Mouse (Mus musculus) testis, adult 2 months (tissue): Measurements from ENCODE around the gene Hand1. TPM values are rescaled to one million over a fixed set of nuclear protein-coding genes. Genes with fewer than 3 reads are reported as not detected.

Experiments
- H3K27ac ChIP-seq: fragments of 200-500 bp; 2 replicates; pipeline ENCODE4 v1.5.1; 2012; ENCODE audit warnings: low read depth, low read length; ENCODE audit not compliant: control insufficient read depth, insufficient read depth
- H3K27me3 ChIP-seq: fragments of 200-500 bp; 2 replicates; pipeline ENCODE4 v1.6.1; 2012; ENCODE audit warnings: mild to moderate bottlenecking, low read length, moderate library complexity; ENCODE audit not compliant: control insufficient read depth, insufficient read depth
- H3K36me3 ChIP-seq: fragments of 200-500 bp; 2 replicates; pipeline ENCODE4 v1.6.1; 2012; ENCODE audit warnings: mild to moderate bottlenecking, low read length; ENCODE audit not compliant: control insufficient read depth, insufficient read depth
- H3K4me1 ChIP-seq: fragments of 200-500 bp; 2 replicates; pipeline ENCODE4 v1.6.1; 2012; ENCODE audit warnings: low read length; ENCODE audit not compliant: control insufficient read depth, insufficient read depth
- H3K4me3 ChIP-seq: fragments of 200-500 bp; 2 replicates; pipeline ENCODE4 v1.5.1; 2012; ENCODE audit warnings: low read depth, mild to moderate bottlenecking, low read length, moderate library complexity, mixed read lengths; ENCODE audit not compliant: control insufficient read depth
- CTCF ChIP-seq: fragments of 200-500 bp; IDR thresholded peaks from 2 replicates; pipeline ENCODE4 v1.5.1; 2012; ENCODE audit warnings: low read depth, mild to moderate bottlenecking, inconsistent platforms, low read length, moderate library complexity; ENCODE audit not compliant: control insufficient read depth, insufficient read depth, insufficient replicate concordance
- POLR2A ChIP-seq: fragments of 200-500 bp; IDR thresholded peaks from 2 replicates; pipeline ENCODE4 v1.6.1; 2012; ENCODE audit warnings: low read depth, mild to moderate bottlenecking, inconsistent platforms, low read length, moderate library complexity; ENCODE audit not compliant: control insufficient read depth
- polyA plus RNA-seq: library from polyadenylated mRNA; depleted of rRNA; stranded (reverse); fragments of >200 nt; gene quantifications from 2 replicates; pipeline ENCODE4 v1.2.3, GENCODE M21; 2012

The Hand1 gene
- polyA plus RNA-seq, 1 experiment = 0.15 TPM

GRCm38 (mm10) chr11:57800266-57800951 is 32.2 kb downstream of the Hand1 start:
- H3K4me3 ChIP-seq = peak overlapping the region; percentile 74
- H3K4me1 ChIP-seq = peaks cover 14% of the 10 kb centered on the region
- no peak overlapping the region for H3K27ac ChIP-seq
- TF ChIP-seq CTCF (no peak), POLR2A (no peak)
- H3K27me3 ChIP-seq = no peaks in the 10 kb centered on the region
- no peaks in the 10 kb centered on the region for H3K36me3 ChIP-seq

GRCm38 (mm10) chr11:57799456-57799855 is 33.2 kb downstream of the Hand1 start:
- Histone ChIP-seq H3K27me3 (no peaks in the 10 kb centered on the region), H3K4me3 (no peak overlapping the region), H3K4me1 (peaks cover 14% of the 10 kb centered on the region), H3K27ac (no peak overlapping the region), H3K36me3 (no peaks in the 10 kb centered on the region)
- no peak for TF ChIP-seq POLR2A
- TF ChIP-seq CTCF = no peak

DNA sequence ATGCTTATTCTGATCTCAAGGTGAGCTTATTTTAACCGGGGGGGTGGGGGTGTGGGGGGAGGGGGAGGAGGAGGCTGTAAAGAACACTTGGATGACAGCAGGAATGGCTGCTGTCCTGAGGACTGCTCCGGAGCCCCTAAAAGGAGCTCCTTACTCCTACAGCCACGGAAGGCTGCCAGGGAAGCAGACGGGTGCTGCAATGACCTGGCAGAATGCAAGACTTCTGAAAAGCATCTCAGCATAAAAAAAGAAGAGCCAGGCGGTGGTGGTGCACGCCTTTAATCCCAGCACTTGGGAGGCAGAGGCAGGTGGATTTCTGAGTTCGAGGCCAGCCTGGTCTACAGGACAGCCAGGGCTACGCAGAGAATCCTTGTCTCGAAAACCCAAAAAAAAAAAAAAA is 34.8 kb downstream of the Hand1 start:
- TF ChIP-seq CTCF = no peak
- TF ChIP-seq POLR2A = no peak
- peaks cover 14% of the 10 kb centered on the region for H3K4me1 ChIP-seq
- H3K27ac ChIP-seq = no peak overlapping the region
- H3K4me3 ChIP-seq = no peak overlapping the region
- H3K27me3 ChIP-seq = no peaks in the 10 kb centered on the region
- H3K36me3 ChIP-seq = no peaks in the 10 kb centered on the region

- Histone ChIP-seq H3K27ac (no peak overlapping the region), H3K4me1 (no peaks in the 10 kb centered on the region), H3K4me3 (no peak overlapping the region), H3K27me3 (no peaks in the 10 kb centered on the region), H3K36me3 (no peaks in the 10 kb centered on the region)
- TF ChIP-seq POLR2A = no peak
- no peak for TF ChIP-seq CTCF
Observed at GRCm38 (mm10) chr11:57795086-57795485, 37.5 kb downstream of the Hand1 start.

- no peak overlapping the region for H3K4me3 ChIP-seq
- no peaks in the 10 kb centered on the region for H3K27me3 ChIP-seq
- no peaks in the 10 kb centered on the region for H3K36me3 ChIP-seq
- H3K27ac ChIP-seq = no peak overlapping the region
- TF ChIP-seq POLR2A (no peak), CTCF (no peak)
- peaks cover 9% of the 10 kb centered on the region for H3K4me1 ChIP-seq
Observed at GRCm38 (mm10) chr11:57790866-57791535, 41.6 kb downstream of the Hand1 start.

- TF ChIP-seq CTCF = peak; percentile 71
- no peak for TF ChIP-seq POLR2A
- Histone ChIP-seq H3K4me3 (no peak overlapping the region), H3K27me3 (no peaks in the 10 kb centered on the region), H3K4me1 (peaks cover 9% of the 10 kb centered on the region), H3K27ac (no peak overlapping the region), H3K36me3 (no peaks in the 10 kb centered on the region)
Observed at GRCm38 (mm10) chr11:57787913-57788312, 44.7 kb downstream of the Hand1 start.

- Histone ChIP-seq H3K4me1 (peaks cover 9% of the 10 kb centered on the region), H3K27me3 (no peaks in the 10 kb centered on the region), H3K36me3 (no peaks in the 10 kb centered on the region), H3K4me3 (no peak overlapping the region), H3K27ac (no peak overlapping the region)
- TF ChIP-seq CTCF = no peak
- TF ChIP-seq POLR2A = no peak
Observed at GRCm38 (mm10) chr11:57786616-57787418, 45.8 kb downstream of the Hand1 start.
